Mouse (Mus musculus) G1E (cell line): Measurements from ENCODE around the gene Fzd9.

Experiments used
- CTCF ChIP-seq: IDR thresholded peaks from 2 replicates; pipeline ENCODE4 v1.5.1; 2012; ENCODE audit warnings: low read depth, low read length, inconsistent platforms, mixed read lengths
- GATA1 ChIP-seq: IDR thresholded peaks from 2 replicates; pipeline ENCODE4 v1.6.1; 2012; ENCODE audit warnings: borderline replicate concordance, low read length, inconsistent platforms, mixed read lengths
- GATA2 ChIP-seq: IDR thresholded peaks from 2 replicates; pipeline ENCODE4 v1.6.1; 2012; ENCODE audit warnings: low read depth, low read length, inconsistent platforms, borderline replicate concordance
- POLR2AphosphoS5 ChIP-seq: IDR thresholded peaks from 2 replicates; pipeline ENCODE4 v1.6.1; 2012; ENCODE audit warnings: low read depth, low read length, inconsistent platforms; ENCODE audit not compliant: insufficient replicate concordance
- TAL1 ChIP-seq: conservative IDR thresholded peaks from 2 replicates; pipeline ENCODE4 v1.6.1; 2012; ENCODE audit warnings: low read depth, low read length, inconsistent platforms, mixed read lengths

DNA sequence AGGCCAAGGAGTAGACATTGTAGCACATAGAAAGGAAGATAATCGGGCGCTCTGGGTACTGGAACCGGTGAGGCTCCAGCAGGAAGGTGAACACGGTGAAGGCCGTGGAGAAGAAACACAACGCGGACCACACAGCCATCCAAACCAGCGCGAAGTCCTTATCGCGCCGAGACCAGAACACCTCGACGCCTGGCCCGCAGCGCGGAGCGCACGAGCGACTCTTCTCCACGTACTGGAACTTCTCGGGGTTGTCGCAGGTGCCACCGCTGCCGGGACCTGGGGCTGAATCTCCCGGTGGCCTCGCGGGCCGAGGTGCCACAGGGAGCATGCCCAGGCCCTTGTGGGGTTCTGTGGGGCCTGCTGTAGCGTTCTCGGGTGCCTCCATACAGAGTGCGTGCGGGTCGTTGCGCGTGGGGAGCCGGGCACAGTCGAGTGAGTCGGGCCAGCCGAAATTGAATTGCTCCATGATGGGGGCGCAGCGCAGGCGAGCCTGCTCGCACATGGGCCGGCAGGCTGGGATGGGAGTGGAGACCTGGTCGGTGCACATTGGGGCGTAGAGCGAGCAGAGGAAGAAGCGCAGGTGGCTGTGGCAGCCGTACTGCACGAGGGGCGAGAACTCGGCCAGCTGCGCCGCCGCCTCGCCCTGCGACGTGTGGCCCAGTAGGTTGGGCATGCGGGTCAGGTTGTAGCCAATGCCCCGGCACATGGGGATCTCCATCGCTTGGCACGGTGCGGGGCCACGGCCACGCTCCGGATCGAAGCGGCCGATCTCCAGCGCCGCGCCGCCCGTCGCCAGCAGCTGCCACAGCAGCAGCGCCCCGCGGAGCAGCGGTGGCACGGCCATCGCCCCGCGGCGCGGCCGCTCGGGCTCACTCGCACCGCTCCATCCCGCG is 598 bp downstream of the Fzd9 start:
- no peak for TF ChIP-seq CTCF
- no peak for TF ChIP-seq GATA1
- TF ChIP-seq TAL1 = no peak
- no peak for TF ChIP-seq POLR2AphosphoS5
- TF ChIP-seq GATA2 = no peak
